Mouse (Mus musculus) brain, embryonic 14.5 days (tissue): ENCODE data around the gene Lrrc20.

Experiments used
- CTCF ChIP-seq: fragments of 200-500 bp; IDR thresholded peaks from 2 replicates; pipeline ENCODE4 v1.5.1; 2012; ENCODE audit warnings: inconsistent platforms, mild to moderate bottlenecking, moderate library complexity, borderline replicate concordance; ENCODE audit not compliant: insufficient read depth, insufficient read length; ENCODE audit errors: extremely low read depth
- POLR2A ChIP-seq: fragments of 200-500 bp; IDR thresholded peaks from 2 replicates; pipeline ENCODE4 v1.6.1; 2012; ENCODE audit warnings: mild to moderate bottlenecking, inconsistent platforms, borderline replicate concordance; ENCODE audit not compliant: poor library complexity, insufficient read depth, insufficient read length, severe bottlenecking; ENCODE audit errors: extremely low read depth

GRCm38 (mm10) chr10:61608233-61608632 lies 132.6 kb downstream of the Lrrc20 start:
- TF ChIP-seq CTCF: no peak
- no peak for TF ChIP-seq POLR2A
